Mouse (Mus musculus): Measurements from ENCODE around the gene C1qa. TPM values are rescaled to one million over a fixed set of nuclear protein-coding genes. Genes with fewer than 3 reads are reported as not detected.

Gene C1qa
- polyA plus RNA-seq, 1 experiment from 2014 or later: 75.9 TPM

- no peak overlapping the region for H3K4me2 ChIP-seq (ENCODE audit: low read depth, low read length)
- no peak overlapping the region for H3K4me3 ChIP-seq (ENCODE audit: low read depth, low read length)
- no peaks in the 10 kb centered on the region for H3K9me3 ChIP-seq (replicated peaks; ENCODE audit: control insufficient read depth, low read length)
- no peaks in the 10 kb centered on the region for H3K4me1 ChIP-seq (ENCODE audit: control insufficient read depth, low read depth, low read length)
- no peak overlapping the region for H3K9ac ChIP-seq (ENCODE audit: low read depth, low read length)
- 27% methylated on average over 9 of the region's 9 CpGs for WGBS (ENCODE audit: insufficient replicate concordance)
- no peak for ATAC-seq (ENCODE audit: low read depth)
- H3K27ac ChIP-seq (ENCODE audit: low read length): no peak overlapping the region
- H3K36me3 ChIP-seq (ENCODE audit: control insufficient read depth, insufficient read depth): no peaks in the 10 kb centered on the region
- H3K27me3 ChIP-seq (ENCODE audit: control insufficient read depth, insufficient read depth, low read depth, low read length): peaks cover 17% of the 10 kb centered on the region
Measured at GRCm38 (mm10) chr4:136911804-136912203, 13.2 kb upstream of the C1qa start.

- Histone ChIP-seq H3K27me3 (ENCODE audit: control insufficient read depth, insufficient read depth, low read depth, low read length) (peaks cover 23% of the 10 kb centered on the region), H3K4me2 (ENCODE audit: low read depth, low read length) (no peak overlapping the region), H3K4me1 (ENCODE audit: control insufficient read depth, low read depth, low read length) (no peaks in the 10 kb centered on the region), H3K4me3 (ENCODE audit: low read depth, low read length) (no peak overlapping the region), H3K27ac (ENCODE audit: low read length) (no peak overlapping the region), H3K36me3 (ENCODE audit: control insufficient read depth, insufficient read depth) (no peaks in the 10 kb centered on the region), H3K9me3 (replicated peaks; ENCODE audit: control insufficient read depth, low read length) (no peaks in the 10 kb centered on the region), H3K9ac (ENCODE audit: low read depth, low read length) (no peak overlapping the region)
- 8% methylated on average over 17 of the region's 17 CpGs for WGBS (ENCODE audit: insufficient replicate concordance)
- ATAC-seq (ENCODE audit: low read depth): no peak
Measured at GRCm38 (mm10) chr4:136911211-136911646, 12.6 kb upstream of the C1qa start.

DNA sequence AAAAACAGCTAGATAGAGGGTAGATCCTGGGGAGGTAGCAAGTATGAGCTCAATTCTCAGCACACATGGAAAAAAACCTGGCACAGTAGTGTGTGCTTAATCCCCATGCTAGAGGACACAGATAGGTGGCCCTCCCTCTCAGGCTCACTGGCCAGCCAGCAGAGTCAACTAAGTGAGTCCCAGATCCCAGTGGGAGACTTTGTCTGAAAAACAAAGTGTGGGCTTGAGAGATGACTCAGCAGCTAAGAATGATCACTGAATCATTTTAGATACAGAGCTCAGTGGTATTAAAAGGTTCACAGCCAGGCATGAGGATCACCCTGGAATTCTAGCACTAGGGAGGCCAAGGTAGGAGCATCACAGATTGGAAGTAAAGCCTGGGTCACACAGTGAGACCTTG is 9.2 kb upstream of the C1qa start:
- no peak overlapping the region for H3K4me3 ChIP-seq (ENCODE audit: low read depth, low read length)
- no peaks in the 10 kb centered on the region for H3K36me3 ChIP-seq (ENCODE audit: control insufficient read depth, insufficient read depth)
- H3K9ac ChIP-seq (ENCODE audit: low read depth, low read length): no peak overlapping the region
- no peaks in the 10 kb centered on the region for H3K4me1 ChIP-seq (ENCODE audit: control insufficient read depth, low read depth, low read length)
- no peak overlapping the region for H3K27ac ChIP-seq (ENCODE audit: low read length)
- no peak for ATAC-seq (ENCODE audit: low read depth)
- H3K27me3 ChIP-seq (ENCODE audit: control insufficient read depth, insufficient read depth, low read depth, low read length): peaks cover 40% of the 10 kb centered on the region
- no peak overlapping the region for H3K4me2 ChIP-seq (ENCODE audit: low read depth, low read length)
- H3K9me3 ChIP-seq (replicated peaks; ENCODE audit: control insufficient read depth, low read length): no peaks in the 10 kb centered on the region

- Histone ChIP-seq H3K4me3 (ENCODE audit: low read depth, low read length) (no peak overlapping the region), H3K27ac (ENCODE audit: low read length) (no peak overlapping the region), H3K4me2 (ENCODE audit: low read depth, low read length) (no peak overlapping the region), H3K9ac (ENCODE audit: low read depth, low read length) (no peak overlapping the region), H3K36me3 (ENCODE audit: control insufficient read depth, insufficient read depth) (no peaks in the 10 kb centered on the region), H3K4me1 (ENCODE audit: control insufficient read depth, low read depth, low read length) (no peaks in the 10 kb centered on the region), H3K27me3 (ENCODE audit: control insufficient read depth, insufficient read depth, low read depth, low read length) (peaks cover 35% of the 10 kb centered on the region), H3K9me3 (replicated peaks; ENCODE audit: control insufficient read depth, low read length) (no peaks in the 10 kb centered on the region)
- WGBS (ENCODE audit: insufficient replicate concordance): 8% methylated on average over 7 of the region's 7 CpGs
- ATAC-seq (ENCODE audit: low read depth): no peak
Measured at GRCm38 (mm10) chr4:136907033-136907432, 8.4 kb upstream of the C1qa start.

GRCm38 (mm10) chr4:136904767-136905539 is 6.3 kb upstream of the C1qa start:
- H3K27me3 ChIP-seq (ENCODE audit: control insufficient read depth, insufficient read depth, low read depth, low read length): peaks cover 24% of the 10 kb centered on the region
- 4% methylated on average over 23 of the region's 23 CpGs for WGBS (ENCODE audit: insufficient replicate concordance)
- H3K36me3 ChIP-seq (ENCODE audit: control insufficient read depth, insufficient read depth): no peaks in the 10 kb centered on the region
- no peaks in the 10 kb centered on the region for H3K9me3 ChIP-seq (replicated peaks; ENCODE audit: control insufficient read depth, low read length)
- no peak overlapping the region for H3K9ac ChIP-seq (ENCODE audit: low read depth, low read length)
- ATAC-seq (ENCODE audit: low read depth): no peak
- H3K4me1 ChIP-seq (ENCODE audit: control insufficient read depth, low read depth, low read length): no peaks in the 10 kb centered on the region
- no peak overlapping the region for H3K4me3 ChIP-seq (ENCODE audit: low read depth, low read length)
- H3K27ac ChIP-seq (ENCODE audit: low read length): no peak overlapping the region
- no peak overlapping the region for H3K4me2 ChIP-seq (ENCODE audit: low read depth, low read length)

- H3K4me1 ChIP-seq (ENCODE audit: control insufficient read depth, low read depth, low read length): no peaks in the 10 kb centered on the region
- WGBS (ENCODE audit: insufficient replicate concordance): 48% methylated on average over 7 of the region's 7 CpGs
- H3K27ac ChIP-seq (ENCODE audit: low read length): no peak overlapping the region
- H3K9ac ChIP-seq (ENCODE audit: low read depth, low read length): no peak overlapping the region
- no peaks in the 10 kb centered on the region for H3K36me3 ChIP-seq (ENCODE audit: control insufficient read depth, insufficient read depth)
- ATAC-seq (ENCODE audit: low read depth): no peak
- no peak overlapping the region for H3K4me2 ChIP-seq (ENCODE audit: low read depth, low read length)
- no peak overlapping the region for H3K4me3 ChIP-seq (ENCODE audit: low read depth, low read length)
- H3K9me3 ChIP-seq (replicated peaks; ENCODE audit: control insufficient read depth, low read length): no peaks in the 10 kb centered on the region
- peaks cover 19% of the 10 kb centered on the region for H3K27me3 ChIP-seq (ENCODE audit: control insufficient read depth, insufficient read depth, low read depth, low read length)
Measured at GRCm38 (mm10) chr4:136899154-136899553, 551 bp upstream of the C1qa start.

GRCm38 (mm10) chr4:136898084-136898598 is 462 bp downstream of the C1qa start:
- peak overlapping the region; percentile 6; the same call in 1 of the 2 replicates for H3K4me3 ChIP-seq (ENCODE audit: low read depth, low read length)

GRCm38 (mm10) chr4:136896461-136896860 is 2.1 kb downstream of the C1qa start:
- Histone ChIP-seq H3K27me3 (ENCODE audit: control insufficient read depth, insufficient read depth, low read depth, low read length) (peaks cover 19% of the 10 kb centered on the region), H3K36me3 (ENCODE audit: control insufficient read depth, insufficient read depth) (no peaks in the 10 kb centered on the region)
- WGBS (ENCODE audit: insufficient replicate concordance): 33% methylated on average over 10 of the region's 10 CpGs

More at GRCm38 (mm10) chr4:136898084-136898598, 462 bp downstream of the C1qa start:
- 54% methylated on average over 9 of the region's 9 CpGs for WGBS (ENCODE audit: insufficient replicate concordance)
- Histone ChIP-seq H3K36me3 (ENCODE audit: control insufficient read depth, insufficient read depth) (no peaks in the 10 kb centered on the region), H3K9ac (ENCODE audit: low read depth, low read length) (no peak overlapping the region), H3K4me2 (ENCODE audit: low read depth, low read length) (no peak overlapping the region), H3K4me1 (ENCODE audit: control insufficient read depth, low read depth, low read length) (no peaks in the 10 kb centered on the region), H3K9me3 (replicated peaks; ENCODE audit: control insufficient read depth, low read length) (no peaks in the 10 kb centered on the region), H3K27ac (ENCODE audit: low read length) (no peak overlapping the region), H3K27me3 (ENCODE audit: control insufficient read depth, insufficient read depth, low read depth, low read length) (peaks cover 19% of the 10 kb centered on the region)
- no peak for ATAC-seq (ENCODE audit: low read depth)

GRCm38 (mm10) chr4:136895861-136896260 is 2.7 kb downstream of the C1qa start:
- 11% methylated on average over 15 of the region's 15 CpGs for WGBS (ENCODE audit: insufficient replicate concordance)
- no peak for ATAC-seq (ENCODE audit: low read depth)
- H3K4me1 ChIP-seq (ENCODE audit: control insufficient read depth, low read depth, low read length): no peaks in the 10 kb centered on the region
- H3K27me3 ChIP-seq (ENCODE audit: control insufficient read depth, insufficient read depth, low read depth, low read length): peaks cover 19% of the 10 kb centered on the region
- H3K9ac ChIP-seq (ENCODE audit: low read depth, low read length): no peak overlapping the region
- H3K36me3 ChIP-seq (ENCODE audit: control insufficient read depth, insufficient read depth): no peaks in the 10 kb centered on the region
- no peak overlapping the region for H3K4me3 ChIP-seq (ENCODE audit: low read depth, low read length)
- H3K9me3 ChIP-seq (replicated peaks; ENCODE audit: control insufficient read depth, low read length): no peaks in the 10 kb centered on the region
- H3K4me2 ChIP-seq (ENCODE audit: low read depth, low read length): no peak overlapping the region
- H3K27ac ChIP-seq (ENCODE audit: low read length): no peak overlapping the region

More at GRCm38 (mm10) chr4:136896461-136896860, 2.1 kb downstream of the C1qa start:
- no peaks in the 10 kb centered on the region for H3K4me1 ChIP-seq (ENCODE audit: control insufficient read depth, low read depth, low read length)
- no peak overlapping the region for H3K4me3 ChIP-seq (ENCODE audit: low read depth, low read length)
- H3K27ac ChIP-seq (ENCODE audit: low read length): no peak overlapping the region
- no peak overlapping the region for H3K9ac ChIP-seq (ENCODE audit: low read depth, low read length)
- H3K4me2 ChIP-seq (ENCODE audit: low read depth, low read length): no peak overlapping the region
- no peaks in the 10 kb centered on the region for H3K9me3 ChIP-seq (replicated peaks; ENCODE audit: control insufficient read depth, low read length)
- no peak for ATAC-seq (ENCODE audit: low read depth)

All from liver, embryonic 16.5 days (tissue).